Mouse (Mus musculus): ENCODE data around the gene Nfyc.

- TF ChIP-seq CTCF (IDR thresholded peaks at IDR 0.05; ENCODE audit: borderline replicate concordance, insufficient read depth, low read length) (no peak), POLR2A (IDR thresholded peaks at IDR 0.05; ENCODE audit: low read depth, low read length) (no peak)
These were observed 101.9 kb downstream of the Nfyc start for GRCm38 (mm10) chr4:120729441-120729840.
